Mouse (Mus musculus): ENCODE measurements around the gene Smarcd1. TPM values are rescaled to one million over a fixed set of nuclear protein-coding genes. Genes with fewer than 3 reads are reported as not detected.

Gene Smarcd1
- polyA plus RNA-seq, 1 experiment from 2014 or later, result 21.9 TPM

- Histone ChIP-seq H3K36me3 (ENCODE audit: control insufficient read depth, insufficient read depth) (peaks cover 42% of the 10 kb centered on the region), H3K27ac (ENCODE audit: low read length) (peak within 1 kb of the TSS; percentile 95), H3K4me2 (ENCODE audit: low read depth, low read length) (peak within 1 kb of the TSS; percentile 82), H3K9me3 (replicated peaks; ENCODE audit: control insufficient read depth, low read length) (no peaks in the 10 kb centered on the region), H3K4me1 (ENCODE audit: control insufficient read depth, insufficient read depth, low read length) (peaks cover 37% of the 10 kb centered on the region), H3K9ac (ENCODE audit: low read length) (peak within 1 kb of the TSS; percentile 70), H3K4me3 (ENCODE audit: low read length) (peak within 1 kb of the TSS; percentile 42), H3K27me3 (ENCODE audit: control insufficient read depth, insufficient read depth, low read length) (no peaks in the 10 kb centered on the region)
- WGBS, result 69% methylated on average over 11 of the region's 11 CpGs
- ATAC-seq (replicated peaks; ENCODE audit: extremely low read depth, insufficient read depth, low FRiP score), result no peak
These were observed 3.6 kb downstream of the Smarcd1 start, which contains the start of gene Gm17349 for GRCm38 (mm10) chr15:99705440-99706048. TSS of gene Gm17349 (minus strand) at chr15:99705490.

GRCm38 (mm10) chr15:99708176-99708575 is 6.2 kb downstream of the Smarcd1 start:
- 95% methylated on average over 13 of the region's 13 CpGs for WGBS
- H3K27ac ChIP-seq (ENCODE audit: low read length), result no peak overlapping the region
- no peak for ATAC-seq (replicated peaks; ENCODE audit: extremely low read depth, insufficient read depth, low FRiP score)

GRCm38 (mm10) chr15:99710221-99711190 is 8.6 kb downstream of the Smarcd1 start:
- no peak for ATAC-seq (replicated peaks; ENCODE audit: extremely low read depth, insufficient read depth, low FRiP score)
- no peak overlapping the region for H3K4me2 ChIP-seq (ENCODE audit: low read depth, low read length)
- H3K27me3 ChIP-seq (ENCODE audit: control insufficient read depth, insufficient read depth, low read length), result no peaks in the 10 kb centered on the region
- peaks cover 15% of the 10 kb centered on the region for H3K4me1 ChIP-seq (ENCODE audit: control insufficient read depth, insufficient read depth, low read length)
- peaks cover 69% of the 10 kb centered on the region for H3K36me3 ChIP-seq (ENCODE audit: control insufficient read depth, insufficient read depth)
- no peak overlapping the region for H3K4me3 ChIP-seq (ENCODE audit: low read length)
- 85% methylated on average over 10 of the region's 10 CpGs for WGBS
- H3K9me3 ChIP-seq (replicated peaks; ENCODE audit: control insufficient read depth, low read length), result no peaks in the 10 kb centered on the region
- no peak overlapping the region for H3K27ac ChIP-seq (ENCODE audit: low read length)
- no peak overlapping the region for H3K9ac ChIP-seq (ENCODE audit: low read length)

More at GRCm38 (mm10) chr15:99708176-99708575, 6.2 kb downstream of the Smarcd1 start:
- no peak overlapping the region for H3K4me3 ChIP-seq (ENCODE audit: low read length)
- no peak overlapping the region for H3K4me2 ChIP-seq (ENCODE audit: low read depth, low read length)
- H3K36me3 ChIP-seq (ENCODE audit: control insufficient read depth, insufficient read depth), result peaks cover 64% of the 10 kb centered on the region
- no peaks in the 10 kb centered on the region for H3K27me3 ChIP-seq (ENCODE audit: control insufficient read depth, insufficient read depth, low read length)
- H3K9me3 ChIP-seq (replicated peaks; ENCODE audit: control insufficient read depth, low read length), result no peaks in the 10 kb centered on the region
- H3K4me1 ChIP-seq (ENCODE audit: control insufficient read depth, insufficient read depth, low read length), result peaks cover 23% of the 10 kb centered on the region
- H3K9ac ChIP-seq (ENCODE audit: low read length), result no peak overlapping the region

- Histone ChIP-seq H3K36me3 (ENCODE audit: control insufficient read depth, insufficient read depth) (peaks cover 64% of the 10 kb centered on the region), H3K9me3 (replicated peaks; ENCODE audit: control insufficient read depth, low read length) (no peaks in the 10 kb centered on the region)
- WGBS, result 65% methylated on average over 3 of the region's 3 CpGs
These were observed 9.6 kb downstream of the Smarcd1 start for GRCm38 (mm10) chr15:99711491-99711890.

GRCm38 (mm10) chr15:99712666-99713559 is 11.0 kb downstream of the Smarcd1 start:
- Histone ChIP-seq H3K27me3 (ENCODE audit: control insufficient read depth, insufficient read depth, low read length) (no peaks in the 10 kb centered on the region), H3K36me3 (ENCODE audit: control insufficient read depth, insufficient read depth) (peaks cover 52% of the 10 kb centered on the region), H3K9me3 (replicated peaks; ENCODE audit: control insufficient read depth, low read length) (no peaks in the 10 kb centered on the region), H3K9ac (ENCODE audit: low read length) (peak overlapping the region; percentile 61; the same call in 1 of the 2 replicates), H3K4me1 (ENCODE audit: control insufficient read depth, insufficient read depth, low read length) (peaks cover 19% of the 10 kb centered on the region), H3K4me3 (ENCODE audit: low read length) (no peak overlapping the region), H3K27ac (ENCODE audit: low read length) (peak overlapping the region; percentile 82), H3K4me2 (ENCODE audit: low read depth, low read length) (no peak overlapping the region)
- no peak for ATAC-seq (replicated peaks; ENCODE audit: extremely low read depth, insufficient read depth, low FRiP score)
- WGBS, result 65% methylated on average over 13 of the region's 13 CpGs

More at GRCm38 (mm10) chr15:99711491-99711890, 9.6 kb downstream of the Smarcd1 start:
- no peak for ATAC-seq (replicated peaks; ENCODE audit: extremely low read depth, insufficient read depth, low FRiP score)
- Histone ChIP-seq H3K4me3 (ENCODE audit: low read length) (no peak overlapping the region), H3K27me3 (ENCODE audit: control insufficient read depth, insufficient read depth, low read length) (no peaks in the 10 kb centered on the region), H3K27ac (ENCODE audit: low read length) (no peak overlapping the region), H3K9ac (ENCODE audit: low read length) (no peak overlapping the region), H3K4me1 (ENCODE audit: control insufficient read depth, insufficient read depth, low read length) (peaks cover 15% of the 10 kb centered on the region), H3K4me2 (ENCODE audit: low read depth, low read length) (no peak overlapping the region)

- no peak for ATAC-seq (replicated peaks; ENCODE audit: extremely low read depth, insufficient read depth, low FRiP score)
These were observed 11.6 kb downstream of the Smarcd1 start for GRCm38 (mm10) chr15:99713569-99713968.

GRCm38 (mm10) chr15:99714206-99714605 is 12.3 kb downstream of the Smarcd1 start:
- Histone ChIP-seq H3K27me3 (ENCODE audit: control insufficient read depth, insufficient read depth, low read length) (no peaks in the 10 kb centered on the region), H3K4me3 (ENCODE audit: low read length) (no peak overlapping the region), H3K9me3 (replicated peaks; ENCODE audit: control insufficient read depth, low read length) (no peaks in the 10 kb centered on the region), H3K27ac (ENCODE audit: low read length) (peak overlapping the region; percentile 82), H3K4me2 (ENCODE audit: low read depth, low read length) (no peak overlapping the region), H3K4me1 (ENCODE audit: control insufficient read depth, insufficient read depth, low read length) (peaks cover 19% of the 10 kb centered on the region), H3K36me3 (ENCODE audit: control insufficient read depth, insufficient read depth) (peaks cover 40% of the 10 kb centered on the region), H3K9ac (ENCODE audit: low read length) (peak overlapping the region; percentile 61)
- 38% methylated on average over 4 of the region's 4 CpGs for WGBS
- ATAC-seq (replicated peaks; ENCODE audit: extremely low read depth, insufficient read depth, low FRiP score), result peak; percentile 38; the same call in 1 of the 2 replicates

More at GRCm38 (mm10) chr15:99713569-99713968, 11.6 kb downstream of the Smarcd1 start:
- Histone ChIP-seq H3K27ac (ENCODE audit: low read length) (peak overlapping the region; percentile 82), H3K9ac (ENCODE audit: low read length) (peak overlapping the region; percentile 61), H3K4me2 (ENCODE audit: low read depth, low read length) (no peak overlapping the region), H3K27me3 (ENCODE audit: control insufficient read depth, insufficient read depth, low read length) (no peaks in the 10 kb centered on the region), H3K36me3 (ENCODE audit: control insufficient read depth, insufficient read depth) (peaks cover 46% of the 10 kb centered on the region), H3K4me1 (ENCODE audit: control insufficient read depth, insufficient read depth, low read length) (peaks cover 19% of the 10 kb centered on the region), H3K4me3 (ENCODE audit: low read length) (no peak overlapping the region), H3K9me3 (replicated peaks; ENCODE audit: control insufficient read depth, low read length) (no peaks in the 10 kb centered on the region)
- 67% methylated on average over 3 of the region's 3 CpGs for WGBS

GRCm38 (mm10) chr15:99714858-99715257 is 12.9 kb downstream of the Smarcd1 start:
- peaks cover 19% of the 10 kb centered on the region for H3K4me1 ChIP-seq (ENCODE audit: control insufficient read depth, insufficient read depth, low read length)
- 44% methylated on average over 7 of the region's 7 CpGs for WGBS
- ATAC-seq (replicated peaks; ENCODE audit: extremely low read depth, insufficient read depth, low FRiP score), result peak; percentile 45; the same call in 1 of the 2 replicates

More at GRCm38 (mm10) chr15:99714858-99715257, 12.9 kb downstream of the Smarcd1 start:
- Histone ChIP-seq H3K27ac (ENCODE audit: low read length) (peak overlapping the region; percentile 82), H3K4me2 (ENCODE audit: low read depth, low read length) (no peak overlapping the region), H3K27me3 (ENCODE audit: control insufficient read depth, insufficient read depth, low read length) (no peaks in the 10 kb centered on the region), H3K36me3 (ENCODE audit: control insufficient read depth, insufficient read depth) (peaks cover 34% of the 10 kb centered on the region), H3K4me3 (ENCODE audit: low read length) (no peak overlapping the region), H3K9ac (ENCODE audit: low read length) (no peak overlapping the region), H3K9me3 (replicated peaks; ENCODE audit: control insufficient read depth, low read length) (no peaks in the 10 kb centered on the region)
